Mouse (Mus musculus) frontal cortex, postnatal 25 days (tissue): ENCODE results near the gene Gtf2h1.
"Not testable (repeated sequence)": the region's sequence is repeated elsewhere in the genome, so short reads cannot be mapped to it uniquely, and the experiment has no call there.

Source experiments
- DNase-seq, 2 experiments: peaks; one replicate each; pipeline ENCODE4 v3.0.0; 2022; ENCODE audit warnings: low spot score in 2 of 2

Gene Gtf2h1

GRCm38 (mm10) chr7:46795287-46796205 is at the start of gene Gtf2h1, which contains the start of gene Hps5:
TSS of gene Gtf2h1 (plus strand) at chr7:46796103.
TSS of gene Hps5 (minus strand) at chr7:46796064.
- peak; percentile 94 to 97 for DNase-seq

- DNase-seq, result no peak
Measured at GRCm38 (mm10) chr7:46746381-46746780, 49.5 kb upstream of the Gtf2h1 start.

GRCm38 (mm10) chr7:46748459-46748858 is 47.4 kb upstream of the Gtf2h1 start:
- DNase-seq, result no peak

GRCm38 (mm10) chr7:46751490-46751889 is 44.4 kb upstream of the Gtf2h1 start, which contains the start of gene Saa2:
TSS of gene Saa2 (plus strand) at chr7:46751790.
- no peak for DNase-seq

- DNase-seq, result no peak
Measured at GRCm38 (mm10) chr7:46761049-46761795, 34.7 kb upstream of the Gtf2h1 start.

GRCm38 (mm10) chr7:46762601-46763000 is 33.3 kb upstream of the Gtf2h1 start:
- no peak for DNase-seq

GRCm38 (mm10) chr7:46764672-46765071 is 31.2 kb upstream of the Gtf2h1 start:
- DNase-seq, result no peak

- DNase-seq, result no peak
Measured at GRCm38 (mm10) chr7:46767371-46767770, 28.5 kb upstream of the Gtf2h1 start.

- no peak for DNase-seq
Measured at GRCm38 (mm10) chr7:46768451-46768850, 27.5 kb upstream of the Gtf2h1 start.

- DNase-seq, result peak; percentile 12 to 26
Measured at GRCm38 (mm10) chr7:46770706-46771105, 25.2 kb upstream of the Gtf2h1 start.

GRCm38 (mm10) chr7:46789177-46789849 is 6.6 kb upstream of the Gtf2h1 start:
- DNase-seq, result no peak

- no peak for DNase-seq
Measured at GRCm38 (mm10) chr7:46793871-46794270, 2.0 kb upstream of the Gtf2h1 start.

- DNase-seq, result no peak
Measured at GRCm38 (mm10) chr7:46796206-46796679, 340 bp downstream of the Gtf2h1 start.

- DNase-seq, result no peak
Measured at GRCm38 (mm10) chr7:46796779-46797178, 876 bp downstream of the Gtf2h1 start.

- DNase-seq, result no peak
Measured at GRCm38 (mm10) chr7:46810325-46810724, 14.4 kb downstream of the Gtf2h1 start.

- no peak for DNase-seq
Measured at GRCm38 (mm10) chr7:46814012-46814411, 18.1 kb downstream of the Gtf2h1 start.

GRCm38 (mm10) chr7:46820876-46821632 is 25.2 kb downstream of the Gtf2h1 start:
- DNase-seq, result not testable (repeated sequence)

- no peak for DNase-seq
Measured at GRCm38 (mm10) chr7:46827046-46827802, 31.3 kb downstream of the Gtf2h1 start.

- no peak for DNase-seq
Measured at GRCm38 (mm10) chr7:46827803-46828184, 31.9 kb downstream of the Gtf2h1 start.

- no peak for DNase-seq
Measured at GRCm38 (mm10) chr7:46829911-46830310, 34.0 kb downstream of the Gtf2h1 start.
